Mouse (Mus musculus): ENCODE results near the gene Tapbp. TPM values are rescaled to one million over a fixed set of nuclear protein-coding genes. Genes with fewer than 3 reads are reported as not detected.

The Tapbp gene
- total RNA-seq, 2 experiments from 2014 or later = 72.3 to 78.5 TPM

- peak; percentile 65 for DNase-seq
Observed at GRCm38 (mm10) chr17:33924577-33925283, 9.0 kb downstream of the Tapbp start.

- DNase-seq = no peak
Observed at GRCm38 (mm10) chr17:33925406-33926116, 9.9 kb downstream of the Tapbp start.

GRCm38 (mm10) chr17:33926207-33926932, 10.7 kb downstream of the Tapbp start:
- DNase-seq = no peak

DNA sequence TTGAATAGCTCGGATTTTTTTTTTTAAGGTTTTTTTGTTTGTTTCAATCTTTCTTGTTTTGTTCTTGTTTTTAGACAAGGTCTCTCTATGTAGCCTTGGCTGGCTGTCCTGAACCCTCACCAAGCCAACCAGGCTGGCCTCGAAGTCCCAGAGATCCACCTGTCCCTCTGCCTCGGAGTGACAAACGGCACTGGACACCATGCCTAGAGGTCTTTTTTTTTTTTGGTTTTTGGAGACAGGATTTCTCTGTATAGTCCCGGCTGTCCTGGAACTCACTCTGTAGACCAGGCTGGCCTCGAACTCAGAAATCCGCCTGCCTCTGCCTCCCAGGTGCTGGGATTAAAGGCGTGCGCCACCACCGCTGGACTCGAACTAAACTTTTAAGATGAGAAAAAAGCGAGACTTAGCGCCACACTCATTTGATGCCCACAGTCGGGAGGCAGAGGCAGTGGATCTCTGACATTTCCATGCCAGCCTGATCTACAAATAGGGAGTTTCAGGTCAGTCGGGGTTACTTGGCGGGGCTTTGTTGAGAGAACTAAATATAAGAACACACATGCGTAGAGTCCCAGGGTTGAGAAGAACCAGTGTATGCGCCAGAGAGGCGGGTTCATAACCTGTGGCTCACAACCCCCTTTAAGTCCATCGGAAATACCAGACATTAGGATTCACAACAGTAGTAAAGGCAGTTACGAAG, 12.7 kb downstream of the Tapbp start:
- DNase-seq = no peak

DNA sequence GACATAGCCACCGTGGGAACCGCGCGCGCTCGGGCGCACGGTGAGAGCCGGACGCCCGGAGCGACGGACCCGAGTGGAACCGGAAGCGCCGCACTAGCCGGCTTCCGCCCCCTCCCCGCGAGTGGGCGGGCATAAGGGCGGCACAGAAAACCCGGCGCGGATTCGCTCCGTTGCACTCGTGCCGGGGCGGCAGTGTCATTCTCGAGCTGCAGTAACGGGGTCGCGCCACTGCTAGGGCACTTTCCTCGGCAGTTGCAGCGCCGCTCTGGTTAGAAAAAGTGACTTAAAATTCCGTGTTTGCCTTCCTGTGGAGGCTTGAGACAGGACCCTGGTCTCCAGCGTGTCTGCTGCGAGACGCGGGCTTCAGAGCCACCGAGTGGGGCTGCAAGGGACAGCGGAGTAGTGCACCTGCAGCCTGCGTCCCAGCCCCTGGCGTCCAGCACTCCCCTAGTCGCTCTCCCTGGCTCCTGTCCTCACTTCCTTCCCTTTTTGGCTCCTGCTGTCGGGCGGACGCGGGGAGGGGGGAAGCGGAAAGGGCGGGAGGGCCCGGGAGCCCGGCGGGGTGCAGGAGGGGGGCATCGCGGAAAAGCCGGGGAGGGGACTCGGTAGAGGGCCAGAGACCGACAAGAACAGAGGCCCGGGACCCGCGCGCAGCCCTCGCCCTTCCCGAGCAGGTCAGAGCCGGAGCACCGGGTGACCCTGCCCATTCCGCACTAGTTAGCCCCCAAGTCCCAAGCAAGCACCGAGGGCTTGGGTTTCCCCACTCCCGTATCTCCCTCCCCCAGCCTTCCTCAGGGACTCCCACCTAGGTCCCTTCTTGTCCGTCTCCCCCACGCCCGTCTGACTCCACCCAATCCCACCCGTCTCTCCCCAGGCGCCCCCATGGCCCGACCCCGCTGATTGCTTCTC, 13.9 kb downstream of the Tapbp start, which contains the start of gene Rgl2:
Rgl2 (plus strand) TSS at position 173 of the 909 bp plus-strand sequence.
- peak; percentile 97 for DNase-seq

DNA sequence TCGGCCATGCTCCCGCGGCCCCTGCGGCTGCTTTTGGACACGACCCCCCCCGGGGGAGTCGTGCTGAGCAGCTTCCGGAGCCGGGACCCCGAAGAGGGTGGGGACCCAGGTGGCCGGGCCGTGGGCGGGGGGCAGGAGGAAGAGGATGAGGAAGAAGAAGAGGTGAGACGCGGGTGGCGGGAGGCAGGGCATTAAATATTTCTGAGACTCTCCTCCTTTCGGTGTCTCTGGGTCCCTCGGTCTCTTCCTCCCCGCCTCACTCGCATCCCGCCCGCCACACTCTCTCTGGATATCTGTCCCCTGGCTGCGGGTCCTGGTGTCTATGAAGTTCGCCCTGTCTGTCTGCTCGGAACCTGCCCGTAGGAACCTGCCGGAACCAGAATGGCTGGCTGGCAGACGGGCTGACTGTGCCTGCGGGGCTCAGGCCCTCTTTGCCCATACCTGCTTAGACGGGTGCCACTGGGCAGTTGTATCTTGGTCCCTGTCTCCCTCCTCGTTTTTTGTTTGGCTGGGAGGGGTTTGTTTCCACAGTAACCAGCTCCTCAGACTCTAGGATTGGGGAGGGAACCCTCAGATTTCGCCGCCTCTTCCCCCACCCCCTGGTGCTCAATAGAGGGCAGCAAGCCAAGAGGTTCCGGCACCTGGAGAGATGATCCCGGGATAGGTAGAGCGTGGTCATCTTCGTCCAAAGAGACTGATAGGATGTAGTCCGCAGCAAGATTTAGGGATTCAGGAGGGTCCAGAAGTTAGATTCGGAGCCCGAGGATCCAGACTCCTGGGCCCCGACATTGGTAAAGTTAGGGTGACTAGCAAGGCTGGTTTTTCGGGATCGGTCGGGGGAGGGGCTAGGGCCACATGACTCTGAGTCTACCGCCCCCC, 14.8 kb downstream of the Tapbp start:
- peak; percentile 51 for DNase-seq

- no peak for DNase-seq
Observed at GRCm38 (mm10) chr17:33931159-33931866, 15.6 kb downstream of the Tapbp start.

DNA sequence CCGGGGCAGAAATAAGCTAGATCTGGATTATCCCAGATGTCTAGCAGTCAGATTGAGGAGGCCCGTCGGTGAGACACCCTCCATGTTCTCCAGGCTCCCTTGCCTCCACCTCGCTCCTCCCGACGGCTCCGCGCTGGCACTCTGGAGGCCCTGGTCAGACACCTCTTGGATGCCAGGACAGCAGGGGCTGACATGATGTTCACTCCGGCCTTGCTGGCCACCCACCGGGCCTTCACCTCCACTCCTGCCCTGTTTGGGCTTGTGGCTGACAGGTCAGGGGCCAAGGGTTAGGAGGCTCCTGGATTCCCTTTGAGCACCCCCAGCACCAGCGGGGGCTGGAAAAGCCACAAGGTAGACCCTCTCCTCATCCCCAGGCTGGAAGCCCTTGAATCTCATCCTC, 16.2 kb downstream of the Tapbp start:
- no peak for DNase-seq

DNA sequence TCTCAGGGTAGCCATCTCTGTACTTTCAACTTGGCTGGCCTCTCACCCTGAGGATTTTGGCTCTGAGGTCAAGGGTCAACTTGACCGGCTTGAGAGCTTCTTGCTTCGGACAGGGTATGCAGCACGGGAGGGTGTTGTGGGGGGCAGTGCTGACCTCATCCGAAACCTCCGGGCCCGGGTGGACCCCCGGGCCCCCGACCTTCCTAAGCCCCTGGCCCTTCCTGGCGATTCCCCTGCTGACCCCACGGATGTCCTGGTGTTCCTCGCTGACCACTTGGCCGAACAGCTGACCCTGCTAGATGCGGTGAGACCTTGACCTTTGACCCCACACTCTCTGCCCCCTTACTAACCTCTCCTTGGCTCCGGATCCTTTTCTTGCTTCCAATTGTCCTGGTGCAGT, 16.7 kb downstream of the Tapbp start:
- no peak for DNase-seq

GRCm38 (mm10) chr17:33932970-33933369, 17.3 kb downstream of the Tapbp start:
- DNase-seq = no peak

DNA sequence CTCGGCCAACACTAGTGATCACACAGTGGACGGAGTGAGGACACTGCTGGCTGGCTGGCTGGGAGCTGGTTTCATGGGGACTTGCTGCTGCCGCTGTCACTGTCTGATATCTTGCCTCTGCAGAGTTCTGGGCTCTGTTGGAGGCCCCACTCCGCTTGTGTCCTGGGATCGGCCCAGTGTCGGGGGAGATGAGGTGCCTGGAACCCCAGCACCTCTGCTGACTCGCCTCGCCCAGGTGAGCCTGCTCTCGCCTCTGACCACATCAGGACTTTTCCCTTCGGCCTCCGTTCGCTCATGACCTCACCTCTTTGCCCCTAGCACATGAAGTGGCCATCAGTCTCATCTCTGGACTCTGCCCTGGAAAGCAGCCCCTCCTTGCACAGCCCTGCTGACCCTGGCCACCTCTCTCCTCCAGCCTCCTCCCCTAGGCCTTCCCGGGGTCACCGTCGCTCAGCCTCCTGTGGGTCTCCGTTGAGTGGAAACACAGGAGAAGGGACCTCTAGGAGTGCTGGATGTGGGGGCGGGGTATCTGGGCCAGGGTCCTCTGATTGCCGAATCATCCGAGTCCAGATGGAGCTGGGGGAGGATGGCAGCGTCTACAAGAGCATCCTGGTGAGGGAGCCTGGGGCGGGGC, 19.8 kb downstream of the Tapbp start:
- DNase-seq = no peak

- no peak for DNase-seq
Observed at GRCm38 (mm10) chr17:33936993-33937392, 21.3 kb downstream of the Tapbp start.

GRCm38 (mm10) chr17:33938783-33939182, 23.1 kb downstream of the Tapbp start:
- DNase-seq = no peak

GRCm38 (mm10) chr17:33940206-33940805, 24.6 kb downstream of the Tapbp start, which contains the start of the genes Pfdn6 and Wdr46:
TSS of gene Pfdn6 (minus strand) at chr17:33940343.
TSS of gene Wdr46 (plus strand) at chr17:33940660.
- peak; percentile 90 for DNase-seq

DNA sequence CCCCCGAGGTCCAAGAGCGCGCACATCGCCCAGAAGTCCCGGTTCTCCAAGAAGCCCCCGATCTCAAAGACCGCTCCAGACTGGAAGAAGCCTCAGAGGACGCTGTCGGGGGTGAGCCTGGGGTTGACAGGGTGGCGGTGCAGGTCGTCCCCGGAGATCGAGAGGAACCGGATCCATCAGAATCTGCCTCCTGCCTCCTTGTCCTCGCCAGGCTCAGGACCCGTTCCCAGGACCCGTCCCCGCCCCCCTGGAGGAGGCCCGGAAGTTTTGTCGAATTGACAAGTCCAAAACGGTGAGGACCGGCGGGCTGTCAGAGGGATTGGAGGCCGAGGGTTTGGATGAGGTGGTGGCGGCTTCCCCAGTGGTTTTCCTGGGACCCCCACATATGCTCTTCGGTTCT, 25.3 kb downstream of the Tapbp start:
- no peak for DNase-seq

- no peak for DNase-seq
Observed at GRCm38 (mm10) chr17:33941381-33941780, 25.7 kb downstream of the Tapbp start.

DNA sequence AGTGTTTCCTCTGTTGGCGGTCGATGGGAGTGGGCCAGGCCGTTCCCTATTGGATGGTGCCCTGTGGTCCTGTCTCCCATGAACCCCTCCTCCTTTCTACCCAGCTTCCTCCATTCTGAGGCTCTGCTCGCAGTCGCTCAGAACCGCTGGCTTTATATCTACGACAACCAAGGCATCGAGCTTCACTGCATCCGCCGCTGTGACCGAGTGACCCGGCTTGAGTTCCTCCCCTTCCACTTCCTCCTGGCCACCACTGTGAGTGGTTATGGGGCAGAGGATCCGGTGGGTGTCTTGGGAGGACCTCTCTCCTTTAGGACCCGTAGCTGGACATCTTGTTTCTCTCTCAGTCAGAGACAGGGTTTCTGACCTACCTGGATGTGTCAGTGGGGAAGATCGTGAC, 27.8 kb downstream of the Tapbp start:
- DNase-seq = no peak

- no peak for DNase-seq
Observed at GRCm38 (mm10) chr17:33947430-33948089, 31.9 kb downstream of the Tapbp start.
